Mouse (Mus musculus): ENCODE measurements around the gene Tead2. TPM values are rescaled to one million over a fixed set of nuclear protein-coding genes. Genes with fewer than 3 reads are reported as not detected.

The Tead2 gene
- polyA plus RNA-seq, 1 experiment from 2014 or later = 65.9 TPM

DNA sequence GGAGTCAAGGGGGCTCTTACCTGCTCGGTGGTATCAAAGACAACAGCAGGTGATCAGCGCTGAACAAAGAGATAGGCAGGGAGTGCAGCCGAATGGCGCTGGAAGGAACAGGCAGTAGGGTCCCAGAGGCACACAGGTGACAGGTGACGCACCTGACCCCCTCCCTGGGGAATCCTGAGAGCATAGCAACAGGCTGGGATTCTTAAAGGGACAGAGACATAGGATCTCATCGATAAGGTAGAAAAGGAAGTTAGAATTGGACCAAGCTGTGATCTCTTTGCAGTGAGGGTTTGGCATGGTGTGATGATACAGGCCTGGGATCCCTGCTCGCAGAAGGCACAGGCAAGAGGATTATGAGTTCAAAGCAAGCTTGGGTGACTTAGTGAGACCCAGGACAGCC, 36.1 kb upstream of the Tead2 start, which contains the start of gene Gfy:
Gene Gfy, minus strand, starts transcription at position 101 of the 400 bp plus-strand sequence.
- H3K27ac ChIP-seq (replicated peaks) = no peak within 1 kb of the TSS
- no peaks in the 10 kb centered on the region for H3K9me3 ChIP-seq
- peaks cover 33% of the 10 kb centered on the region for H3K4me1 ChIP-seq (replicated peaks)
- no peak for ATAC-seq (ENCODE audit: low read depth)
- WGBS = 27% methylated on average over 7 of the region's 7 CpGs
- H3K4me2 ChIP-seq = no peak within 1 kb of the TSS
- H3K9ac ChIP-seq = no peak within 1 kb of the TSS
- H3K27me3 ChIP-seq = peaks cover 100% of the 10 kb centered on the region
- no peaks in the 10 kb centered on the region for H3K36me3 ChIP-seq
- H3K4me3 ChIP-seq = no peak within 1 kb of the TSS

DNA sequence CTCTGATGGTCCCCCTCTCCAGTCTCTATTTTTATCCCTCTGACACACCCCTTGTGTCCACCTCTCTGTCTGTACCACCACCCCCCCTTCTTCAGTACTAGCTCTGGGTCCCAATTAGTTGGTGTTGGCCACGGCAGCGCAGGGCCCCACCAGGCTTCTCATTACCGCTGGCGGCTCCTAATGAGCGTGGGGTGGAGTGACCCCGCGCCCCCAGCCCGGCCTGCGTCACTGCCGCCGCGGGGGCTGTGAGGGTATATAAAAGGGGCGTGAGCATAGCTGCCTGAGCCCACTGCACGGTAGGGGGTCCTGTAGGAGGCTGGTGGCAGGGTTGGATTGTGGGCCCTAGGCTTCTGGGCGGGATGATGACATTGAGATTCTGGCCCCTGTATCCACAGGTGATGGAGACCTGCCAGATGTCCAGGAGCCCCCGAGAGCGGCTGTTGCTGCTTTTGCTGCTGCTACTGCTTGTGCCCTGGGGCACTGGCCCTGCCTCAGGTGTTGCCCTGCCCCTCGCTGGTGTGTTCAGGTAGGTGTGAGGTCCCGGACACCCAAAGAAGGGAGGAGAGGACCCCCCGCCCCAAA, 34.6 kb upstream of the Tead2 start, which contains the start of gene Pth2:
Gene Pth2, plus strand, starts transcription at position 100 of the 582 bp plus-strand sequence.
- Histone ChIP-seq H3K9me3 (no peaks in the 10 kb centered on the region), H3K4me2 (peak within 1 kb of the TSS; percentile 53), H3K9ac (0 out of 2 replicates have a peak within 1 kb of the TSS, but pooled peaks have one; percentile 22), H3K27ac (replicated peaks) (no peak within 1 kb of the TSS), H3K4me1 (replicated peaks) (peaks cover 30% of the 10 kb centered on the region), H3K36me3 (no peaks in the 10 kb centered on the region), H3K27me3 (peaks cover 100% of the 10 kb centered on the region), H3K4me3 (peak within 1 kb of the TSS; percentile 33)
- WGBS = 12% methylated on average over 20 of the region's 20 CpGs
- ATAC-seq (ENCODE audit: low read depth) = no peak

DNA sequence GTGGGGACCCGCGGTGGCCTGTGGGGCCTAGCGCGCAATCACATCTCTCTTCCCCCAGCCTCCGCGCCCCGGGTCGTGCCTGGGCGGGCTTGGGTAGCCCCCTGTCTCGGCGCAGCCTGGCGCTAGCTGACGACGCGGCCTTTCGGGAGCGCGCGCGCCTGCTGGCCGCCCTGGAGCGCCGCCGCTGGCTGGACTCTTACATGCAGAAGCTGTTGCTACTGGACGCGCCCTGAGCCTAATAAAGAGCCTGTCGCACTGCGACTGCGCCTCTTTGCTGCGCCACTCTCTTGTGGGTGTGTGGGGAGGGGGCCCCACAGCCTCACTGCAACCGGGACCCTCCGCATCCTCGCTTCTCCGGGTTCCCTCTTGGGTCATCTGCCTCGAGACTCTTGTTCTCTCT, 34.0 kb upstream of the Tead2 start:
- Histone ChIP-seq H3K4me1 (replicated peaks) (peaks cover 25% of the 10 kb centered on the region), H3K36me3 (no peaks in the 10 kb centered on the region), H3K27me3 (peaks cover 100% of the 10 kb centered on the region), H3K4me2 (peak overlapping the region; percentile 53), H3K9me3 (no peaks in the 10 kb centered on the region), H3K4me3 (peak overlapping the region; percentile 33), H3K9ac (0 out of 2 replicates have a peak overlapping the region, but pooled peaks have one; percentile 22), H3K27ac (replicated peaks) (no peak overlapping the region)
- no peak for ATAC-seq (ENCODE audit: low read depth)
- 4% methylated on average over 35 of the region's 35 CpGs for WGBS

DNA sequence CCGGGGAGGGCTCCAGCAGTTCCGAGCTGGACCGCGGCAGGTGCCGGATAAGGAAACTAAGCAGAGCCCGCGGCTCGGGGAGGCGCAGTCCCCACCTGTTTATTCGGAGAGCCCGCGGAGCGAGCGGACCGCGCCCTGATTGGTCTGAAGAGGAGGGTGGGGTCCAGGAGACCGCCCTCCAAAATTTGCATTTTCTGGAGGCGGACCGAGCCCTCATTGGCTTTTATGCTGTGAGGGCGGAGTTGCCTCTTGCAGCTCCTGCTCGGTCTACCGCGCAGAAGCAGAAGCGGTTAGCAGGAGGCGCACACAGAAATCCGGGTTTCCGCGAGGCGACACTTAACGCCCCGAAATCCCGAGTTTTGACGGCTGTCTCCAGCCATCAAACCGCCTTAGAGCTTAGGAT, 33.4 kb upstream of the Tead2 start:
- H3K9me3 ChIP-seq = no peaks in the 10 kb centered on the region
- peak overlapping the region; percentile 53 for H3K4me2 ChIP-seq
- under 1% methylated on average over 34 of the region's 34 CpGs for WGBS
- peak overlapping the region; percentile 33 for H3K4me3 ChIP-seq
- no peaks in the 10 kb centered on the region for H3K36me3 ChIP-seq
- peaks cover 24% of the 10 kb centered on the region for H3K4me1 ChIP-seq (replicated peaks)
- H3K9ac ChIP-seq = peak overlapping the region; percentile 50
- no peak overlapping the region for H3K27ac ChIP-seq (replicated peaks)
- H3K27me3 ChIP-seq = peaks cover 98% of the 10 kb centered on the region
- ATAC-seq (ENCODE audit: low read depth) = peak; percentile 86

DNA sequence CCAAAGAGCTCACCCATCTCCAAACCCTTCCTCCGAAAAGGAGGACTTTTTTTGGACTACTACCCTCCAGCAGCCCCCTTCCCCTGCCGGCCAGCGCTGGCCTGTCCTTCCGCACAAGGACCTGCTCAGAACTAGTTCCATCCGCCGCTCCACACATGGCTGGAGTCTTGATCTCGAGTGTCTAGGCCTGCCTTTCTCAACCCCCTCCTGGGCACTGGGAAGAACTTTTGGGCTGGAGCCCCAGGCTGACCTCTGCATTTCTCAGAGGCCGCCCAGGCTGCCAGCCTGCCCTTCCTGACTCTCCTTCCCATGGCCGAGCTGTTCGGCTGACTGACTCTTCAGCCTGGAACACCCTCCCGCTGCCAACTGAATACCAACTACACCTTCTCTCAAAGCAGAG, 32.9 kb upstream of the Tead2 start:
- Histone ChIP-seq H3K4me1 (replicated peaks) (peaks cover 24% of the 10 kb centered on the region), H3K27me3 (peaks cover 96% of the 10 kb centered on the region), H3K9ac (peak overlapping the region; percentile 50), H3K4me2 (peak overlapping the region; percentile 53), H3K27ac (replicated peaks) (no peak overlapping the region), H3K4me3 (peak overlapping the region; percentile 33), H3K36me3 (no peaks in the 10 kb centered on the region), H3K9me3 (no peaks in the 10 kb centered on the region)
- ATAC-seq (ENCODE audit: low read depth) = no peak
- WGBS = 14% methylated on average over 11 of the region's 11 CpGs

DNA sequence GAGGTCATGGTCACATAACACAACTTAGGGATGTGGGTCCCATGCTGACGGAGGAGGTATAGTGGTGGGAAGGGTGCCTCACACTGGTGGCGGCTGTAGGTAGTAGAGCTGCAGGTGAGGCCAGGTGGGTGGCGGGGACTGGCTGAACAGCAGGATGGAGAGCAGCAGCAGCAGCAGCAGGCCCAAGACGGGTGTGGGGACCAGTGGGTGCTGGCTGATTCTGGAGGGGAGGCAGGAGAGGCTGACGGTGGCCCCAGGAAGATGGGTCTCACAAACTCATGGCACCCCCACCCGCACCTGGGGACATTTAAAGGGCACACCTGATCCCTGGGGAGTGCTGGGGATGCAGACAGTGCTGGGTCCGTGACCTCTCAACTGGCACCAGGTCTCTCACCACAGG, 31.9 kb upstream of the Tead2 start:
- WGBS = 67% methylated on average over 7 of the region's 7 CpGs
- no peak overlapping the region for H3K4me3 ChIP-seq
- H3K4me2 ChIP-seq = no peak overlapping the region
- H3K9ac ChIP-seq = no peak overlapping the region
- no peak overlapping the region for H3K27ac ChIP-seq (replicated peaks)
- H3K4me1 ChIP-seq (replicated peaks) = peaks cover 24% of the 10 kb centered on the region
- H3K36me3 ChIP-seq = no peaks in the 10 kb centered on the region
- no peak for ATAC-seq (ENCODE audit: low read depth)
- no peaks in the 10 kb centered on the region for H3K9me3 ChIP-seq
- H3K27me3 ChIP-seq = peaks cover 90% of the 10 kb centered on the region

DNA sequence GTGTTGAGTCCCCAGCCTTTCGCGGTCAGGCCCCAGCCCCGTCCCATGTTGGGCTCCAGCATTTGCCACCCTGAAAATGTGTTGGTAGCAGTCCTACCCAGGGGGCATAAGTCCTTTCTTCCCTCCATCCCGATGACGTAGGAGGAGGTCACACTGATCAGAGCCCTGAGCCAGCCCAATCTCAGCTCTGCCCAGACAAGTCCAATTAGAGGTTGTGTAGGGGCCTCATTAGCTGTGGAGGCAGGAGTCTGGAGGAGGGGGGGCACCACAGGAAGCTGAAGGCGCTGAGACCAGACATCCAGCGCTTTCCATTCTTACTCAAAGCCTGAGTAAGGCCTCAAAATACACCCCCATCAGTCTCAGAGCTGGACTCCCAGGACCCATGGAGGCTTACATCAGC, 29.6 kb upstream of the Tead2 start:
- no peak overlapping the region for H3K27ac ChIP-seq (replicated peaks)
- H3K27me3 ChIP-seq = peaks cover 80% of the 10 kb centered on the region
- ATAC-seq (ENCODE audit: low read depth) = no peak
- WGBS = 74% methylated on average over 7 of the region's 7 CpGs
- H3K9ac ChIP-seq = no peak overlapping the region
- H3K4me1 ChIP-seq (replicated peaks) = peaks cover 23% of the 10 kb centered on the region
- H3K9me3 ChIP-seq = no peaks in the 10 kb centered on the region
- no peak overlapping the region for H3K4me3 ChIP-seq
- H3K4me2 ChIP-seq = no peak overlapping the region
- H3K36me3 ChIP-seq = no peaks in the 10 kb centered on the region

DNA sequence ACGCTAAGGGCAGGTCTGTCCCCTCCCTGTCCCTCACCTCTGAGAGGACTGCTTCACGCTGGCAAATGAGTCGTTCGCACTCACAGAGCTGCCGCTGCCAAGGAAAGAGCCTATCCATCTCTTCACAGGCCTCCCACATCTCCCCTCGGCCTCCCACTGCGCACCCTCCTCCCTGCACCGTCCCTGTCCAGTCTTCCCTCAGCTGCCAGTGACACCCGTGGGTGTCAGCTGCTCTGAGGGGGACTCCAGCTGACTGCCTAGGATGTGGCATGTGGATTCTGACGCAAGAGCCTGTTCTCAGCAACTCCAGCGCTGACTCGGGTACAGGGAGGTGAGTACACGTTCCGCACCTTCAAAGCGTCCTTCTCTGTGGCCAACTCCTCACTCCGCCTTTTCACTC, 26.0 kb upstream of the Tead2 start:
- no peaks in the 10 kb centered on the region for H3K9me3 ChIP-seq
- no peak overlapping the region for H3K9ac ChIP-seq
- no peaks in the 10 kb centered on the region for H3K36me3 ChIP-seq
- peaks cover 47% of the 10 kb centered on the region for H3K27me3 ChIP-seq
- H3K4me2 ChIP-seq = no peak overlapping the region
- H3K4me1 ChIP-seq (replicated peaks) = peaks cover 11% of the 10 kb centered on the region
- WGBS = 57% methylated on average over 16 of the region's 16 CpGs
- H3K27ac ChIP-seq (replicated peaks) = no peak overlapping the region
- no peak overlapping the region for H3K4me3 ChIP-seq
- no peak for ATAC-seq (ENCODE audit: low read depth)

DNA sequence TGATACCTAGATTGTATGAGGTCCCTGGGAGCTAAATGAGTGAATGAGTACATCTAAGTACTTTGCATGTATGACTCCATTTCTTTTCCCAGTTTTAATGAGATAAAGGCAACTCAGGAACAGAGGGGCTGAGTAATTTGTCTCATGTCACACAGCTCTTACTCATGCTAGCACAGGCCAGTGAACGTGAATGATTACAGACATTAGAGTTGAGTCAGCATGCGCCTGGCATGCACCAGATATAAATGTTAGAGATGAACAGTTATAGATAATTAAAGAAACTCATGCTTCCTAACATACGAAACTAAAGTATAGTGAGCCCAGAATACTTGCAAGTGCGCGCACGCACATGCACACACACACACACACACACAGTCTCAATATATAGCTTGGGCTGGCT, 25.4 kb upstream of the Tead2 start:
- Histone ChIP-seq H3K9ac (no peak overlapping the region), H3K27me3 (peaks cover 41% of the 10 kb centered on the region), H3K9me3 (no peaks in the 10 kb centered on the region), H3K4me3 (no peak overlapping the region), H3K27ac (replicated peaks) (no peak overlapping the region), H3K4me1 (replicated peaks) (peaks cover 6% of the 10 kb centered on the region; the same call in 1 of the 2 replicates), H3K4me2 (no peak overlapping the region), H3K36me3 (no peaks in the 10 kb centered on the region)
- no peak for ATAC-seq (ENCODE audit: low read depth)
- 93% methylated on average over 6 of the region's 6 CpGs for WGBS

DNA sequence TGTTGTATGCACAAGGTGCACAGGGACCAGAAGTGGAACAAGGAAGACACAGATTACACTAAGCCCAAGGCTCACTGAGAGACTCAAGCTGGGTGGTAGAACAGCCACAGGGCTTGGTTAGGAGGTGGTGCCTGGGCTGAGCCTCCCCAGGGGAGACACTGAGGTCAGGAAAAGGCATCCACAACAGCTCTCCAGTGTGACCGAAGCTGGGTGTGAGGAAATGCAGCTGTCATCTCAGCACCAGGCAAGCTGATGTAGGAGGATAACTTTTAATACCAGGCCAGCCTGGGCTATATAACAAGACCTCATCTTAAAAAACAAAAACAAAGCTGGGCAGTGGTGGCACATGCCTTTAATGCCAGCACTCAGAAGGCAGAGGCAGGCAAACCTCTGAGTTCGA, 24.4 kb upstream of the Tead2 start:
- H3K27me3 ChIP-seq = peaks cover 31% of the 10 kb centered on the region
- no peak overlapping the region for H3K27ac ChIP-seq (replicated peaks)
- ATAC-seq (ENCODE audit: low read depth) = no peak
- H3K4me3 ChIP-seq = no peak overlapping the region
- no peaks in the 10 kb centered on the region for H3K9me3 ChIP-seq
- WGBS = 82% methylated on average over 2 of the region's 2 CpGs
- H3K4me1 ChIP-seq (replicated peaks) = peaks cover 6% of the 10 kb centered on the region; the same call in 1 of the 2 replicates
- H3K4me2 ChIP-seq = no peak overlapping the region
- H3K9ac ChIP-seq = no peak overlapping the region
- H3K36me3 ChIP-seq = no peaks in the 10 kb centered on the region

DNA sequence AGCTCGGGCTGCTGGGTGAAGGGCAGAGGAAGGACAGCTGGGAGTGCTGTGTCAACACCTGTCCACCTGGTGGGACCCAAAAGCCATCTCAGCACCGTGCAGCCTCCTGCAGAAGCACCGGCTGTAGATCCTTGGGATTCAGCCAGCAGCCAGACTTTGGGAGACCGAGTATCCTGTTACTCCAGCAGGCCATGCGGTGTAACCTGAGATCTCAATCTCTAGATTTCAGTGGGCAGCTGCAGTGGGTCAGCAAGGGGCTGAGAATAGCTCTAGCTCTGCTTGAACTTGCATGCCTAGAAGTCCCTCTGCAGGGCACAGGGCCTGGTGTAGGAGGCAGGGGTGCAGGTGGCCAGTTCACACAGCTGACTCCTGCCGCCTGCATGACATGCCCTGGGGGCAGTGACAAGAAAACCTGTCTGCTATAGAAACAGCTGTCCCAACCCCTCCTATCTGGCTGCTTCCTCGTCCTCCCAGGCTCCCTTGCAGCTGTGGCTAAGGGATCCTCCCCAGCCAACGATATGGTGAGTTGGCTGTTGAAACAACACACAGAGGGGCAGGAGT, 23.7 kb upstream of the Tead2 start:
- WGBS = 18% methylated on average over 8 of the region's 8 CpGs
- Histone ChIP-seq H3K4me3 (no peak overlapping the region), H3K27ac (replicated peaks) (no peak overlapping the region), H3K9ac (peak overlapping the region; percentile 5; the same call in 1 of the 2 replicates), H3K27me3 (peaks cover 24% of the 10 kb centered on the region), H3K36me3 (no peaks in the 10 kb centered on the region), H3K9me3 (no peaks in the 10 kb centered on the region), H3K4me2 (no peak overlapping the region), H3K4me1 (replicated peaks) (peaks cover 6% of the 10 kb centered on the region; the same call in 1 of the 2 replicates)
- ATAC-seq (ENCODE audit: low read depth) = no peak

DNA sequence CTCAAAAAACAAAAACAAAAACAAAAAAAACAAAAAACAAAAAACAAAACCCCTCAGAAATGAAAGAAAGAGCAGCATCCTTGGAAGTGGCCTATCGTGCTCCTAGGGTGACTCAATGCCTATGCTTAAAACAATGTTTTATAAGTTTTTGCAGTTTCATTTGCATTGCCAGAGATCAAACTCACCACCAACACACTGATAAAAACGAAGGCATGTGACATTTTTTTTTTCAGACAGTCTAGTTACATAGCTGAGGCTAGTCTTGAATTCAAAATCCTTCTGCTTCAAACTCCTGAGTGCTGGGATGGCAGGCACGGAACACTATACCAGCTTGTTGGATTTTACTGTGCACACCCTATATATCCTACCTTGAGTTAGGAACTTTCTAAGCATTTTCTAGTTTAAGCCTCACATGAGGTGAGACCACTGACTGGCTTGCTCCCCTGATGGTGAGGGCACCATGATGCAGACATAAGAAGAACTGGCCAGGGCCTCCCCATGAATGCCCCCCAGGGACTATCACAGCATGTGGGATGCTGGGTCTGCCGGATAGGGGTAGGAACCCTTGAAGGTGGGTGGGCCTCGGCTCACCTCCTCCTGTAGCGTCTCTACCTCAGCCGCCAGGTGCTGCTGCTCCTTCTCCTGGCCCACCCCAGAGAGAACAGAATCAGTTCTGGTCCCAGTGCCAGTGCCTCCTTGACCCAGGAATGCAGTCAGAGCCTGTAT, 22.8 kb upstream of the Tead2 start:
- Histone ChIP-seq H3K9me3 (no peaks in the 10 kb centered on the region), H3K4me3 (no peak overlapping the region), H3K27ac (replicated peaks) (no peak overlapping the region), H3K36me3 (no peaks in the 10 kb centered on the region), H3K9ac (no peak overlapping the region), H3K4me2 (no peak overlapping the region), H3K27me3 (peaks cover 23% of the 10 kb centered on the region), H3K4me1 (replicated peaks) (peaks cover 6% of the 10 kb centered on the region; the same call in 1 of the 2 replicates)
- WGBS = 87% methylated on average over 7 of the region's 7 CpGs
- ATAC-seq (ENCODE audit: low read depth) = no peak
